Mouse (Mus musculus) heart, embryonic 15.5 days (tissue): ENCODE measurements around the gene Slc39a11. TPM values are rescaled to one million over a fixed set of nuclear protein-coding genes. Genes with fewer than 3 reads are reported as not detected.

Source experiments
- ATAC-seq: fragments of 200-750 bp; cut with Nextera tagmentation; replicated peaks from 2 replicates; pipeline ENCODE4 v1.8.0; 2017; ENCODE audit warnings: low read depth, moderate TSS enrichment; ENCODE audit not compliant: insufficient number of reproducible peaks, insufficient read depth, low FRiP score
- H3K27ac ChIP-seq: fragments of 300-500 bp; sonication (generic); 2 replicates; pipeline ENCODE4 v1.5.1; 2015; ENCODE audit warnings: mild to moderate bottlenecking, inconsistent platforms
- H3K27me3 ChIP-seq: fragments of 300-500 bp; sonication (generic); 2 replicates; pipeline ENCODE4 v1.6.1; 2015; ENCODE audit warnings: inconsistent platforms
- H3K36me3 ChIP-seq: fragments of 300-500 bp; sonication (generic); 2 replicates; pipeline ENCODE4 v1.6.1; 2015; ENCODE audit warnings: mild to moderate bottlenecking, inconsistent platforms
- H3K4me1 ChIP-seq: fragments of 300-500 bp; sonication (generic); replicated peaks from 2 replicates; pipeline ENCODE4 v1.6.1; 2015; ENCODE audit warnings: inconsistent platforms
- H3K4me2 ChIP-seq: fragments of 300-500 bp; sonication (generic); 2 replicates; pipeline ENCODE4 v1.6.1; 2015; ENCODE audit warnings: inconsistent platforms, mild to moderate bottlenecking, moderate library complexity
- H3K4me3 ChIP-seq: fragments of 300-500 bp; sonication (generic); 2 replicates; pipeline ENCODE4 v1.5.1; 2015; ENCODE audit warnings: mild to moderate bottlenecking, inconsistent platforms
- H3K9ac ChIP-seq: fragments of 300-500 bp; sonication (generic); 2 replicates; pipeline ENCODE4 v1.6.1; 2015; ENCODE audit warnings: mild to moderate bottlenecking, inconsistent platforms
- H3K9me3 ChIP-seq: fragments of 300-500 bp; sonication (generic); replicated peaks from 2 replicates; pipeline ENCODE4 v1.6.1; 2016; ENCODE audit warnings: inconsistent platforms
- WGBS: fragments of 180-500 bp; shearing (Covaris S2); methylation state at CpG from one replicate; pipeline ENCODE4 v1.1.7; 2015; ENCODE audit warnings: mixed read lengths; 5-methylcytosine and 5-hydroxymethylcytosine counted together
- polyA plus RNA-seq: library from polyadenylated mRNA; unstranded; fragments of >200 nt; fragmentation: Nextera tagmentation; extraction: Ambion mirVana; gene quantifications from 2 replicates; pipeline ENCODE4 v1.2.1, GENCODE M21; 2015

The Slc39a11 gene
- polyA plus RNA-seq, 1 experiment from 2014 or later: 13.4 TPM

- peak overlapping the region; percentile 64 for H3K27ac ChIP-seq
- H3K9ac ChIP-seq: no peak overlapping the region
- no peaks in the 10 kb centered on the region for H3K4me1 ChIP-seq
- H3K27me3 ChIP-seq: no peaks in the 10 kb centered on the region
- 65% methylated on average over 17 of the region's 17 CpGs for WGBS
- H3K36me3 ChIP-seq: no peaks in the 10 kb centered on the region
- H3K4me2 ChIP-seq: no peak overlapping the region
- ATAC-seq: no peak
- no peaks in the 10 kb centered on the region for H3K9me3 ChIP-seq
- no peak overlapping the region for H3K4me3 ChIP-seq
Observed at GRCm38 (mm10) chr11:113291781-113292714, 357.8 kb downstream of the Slc39a11 start.

DNA sequence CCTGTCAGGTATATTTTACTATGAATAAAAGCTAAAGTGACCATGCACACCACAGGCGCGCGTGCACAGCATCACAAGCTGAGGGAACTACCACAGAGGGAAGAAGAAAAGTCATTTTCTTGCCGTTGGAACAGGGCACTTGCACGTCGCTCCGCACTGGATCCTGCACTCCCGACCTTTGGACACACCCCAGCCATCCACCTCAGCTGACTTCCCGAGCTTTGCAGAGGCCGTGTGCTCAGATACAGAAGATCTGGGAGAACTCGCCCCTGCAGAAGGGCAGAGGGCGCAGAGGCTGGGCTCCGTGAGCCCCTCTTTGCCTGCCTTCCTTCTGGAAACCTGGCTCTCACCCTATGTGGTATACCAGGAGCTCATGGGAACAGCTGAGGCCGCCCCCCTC lies 359.0 kb downstream of the Slc39a11 start:
- H3K9ac ChIP-seq: no peak overlapping the region
- H3K27ac ChIP-seq: no peak overlapping the region
- no peak overlapping the region for H3K4me3 ChIP-seq
- 78% methylated on average over 14 of the region's 14 CpGs for WGBS
- no peaks in the 10 kb centered on the region for H3K9me3 ChIP-seq
- H3K36me3 ChIP-seq: no peaks in the 10 kb centered on the region
- no peaks in the 10 kb centered on the region for H3K4me1 ChIP-seq
- no peak overlapping the region for H3K4me2 ChIP-seq
- no peak for ATAC-seq
- no peaks in the 10 kb centered on the region for H3K27me3 ChIP-seq

- WGBS: 78% methylated on average over 27 of the region's 27 CpGs
Observed at GRCm38 (mm10) chr11:113284951-113285741, 364.7 kb downstream of the Slc39a11 start.

DNA sequence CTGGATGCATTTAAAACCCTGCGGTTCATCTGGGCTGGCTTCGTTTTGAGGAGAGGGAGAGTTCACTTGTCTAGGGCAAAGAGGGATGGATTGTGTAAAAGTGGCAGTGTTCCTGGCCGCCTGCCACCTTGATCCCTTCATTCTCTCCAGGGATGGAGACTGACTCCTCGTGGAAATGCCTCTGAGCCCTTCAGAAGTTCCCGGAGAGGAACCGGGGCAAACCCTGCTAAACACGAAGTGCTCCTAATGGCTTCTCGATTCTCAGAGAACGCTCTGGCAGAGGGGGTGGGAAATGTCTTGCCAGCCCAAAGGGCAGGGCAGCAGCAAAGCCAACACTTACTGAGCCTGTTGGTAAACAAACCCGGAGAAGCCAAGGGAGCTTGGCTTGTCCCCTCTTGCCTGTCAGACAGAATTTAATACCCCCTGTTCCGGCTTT lies 366.5 kb downstream of the Slc39a11 start:
- no peak for ATAC-seq
- no peaks in the 10 kb centered on the region for H3K9me3 ChIP-seq
- WGBS: 29% methylated on average over 11 of the region's 11 CpGs
- no peak overlapping the region for H3K9ac ChIP-seq
- H3K4me2 ChIP-seq: no peak overlapping the region
- H3K4me1 ChIP-seq: peaks cover 7% of the 10 kb centered on the region; the same call in 1 of the 2 replicates
- H3K36me3 ChIP-seq: no peaks in the 10 kb centered on the region
- H3K27ac ChIP-seq: no peak overlapping the region
- no peak overlapping the region for H3K4me3 ChIP-seq
- no peaks in the 10 kb centered on the region for H3K27me3 ChIP-seq

More at GRCm38 (mm10) chr11:113284951-113285741, 364.7 kb downstream of the Slc39a11 start:
- peaks cover 7% of the 10 kb centered on the region; the same call in 1 of the 2 replicates for H3K4me1 ChIP-seq
- H3K27me3 ChIP-seq: no peaks in the 10 kb centered on the region
- H3K27ac ChIP-seq: no peak overlapping the region
- no peaks in the 10 kb centered on the region for H3K9me3 ChIP-seq
- no peak overlapping the region for H3K4me3 ChIP-seq
- ATAC-seq: no peak
- H3K9ac ChIP-seq: no peak overlapping the region
- no peaks in the 10 kb centered on the region for H3K36me3 ChIP-seq
- H3K4me2 ChIP-seq: no peak overlapping the region

GRCm38 (mm10) chr11:113278238-113278637 lies 371.6 kb downstream of the Slc39a11 start:
- no peak for ATAC-seq
- Histone ChIP-seq H3K4me3 (no peak overlapping the region), H3K27ac (no peak overlapping the region), H3K4me2 (no peak overlapping the region), H3K9me3 (no peaks in the 10 kb centered on the region), H3K36me3 (no peaks in the 10 kb centered on the region), H3K27me3 (no peaks in the 10 kb centered on the region), H3K9ac (no peak overlapping the region), H3K4me1 (0 out of 2 replicates have a peak, but pooled peaks cover under 1% of the 10 kb centered on the region)
- 86% methylated on average over 6 of the region's 6 CpGs for WGBS

DNA sequence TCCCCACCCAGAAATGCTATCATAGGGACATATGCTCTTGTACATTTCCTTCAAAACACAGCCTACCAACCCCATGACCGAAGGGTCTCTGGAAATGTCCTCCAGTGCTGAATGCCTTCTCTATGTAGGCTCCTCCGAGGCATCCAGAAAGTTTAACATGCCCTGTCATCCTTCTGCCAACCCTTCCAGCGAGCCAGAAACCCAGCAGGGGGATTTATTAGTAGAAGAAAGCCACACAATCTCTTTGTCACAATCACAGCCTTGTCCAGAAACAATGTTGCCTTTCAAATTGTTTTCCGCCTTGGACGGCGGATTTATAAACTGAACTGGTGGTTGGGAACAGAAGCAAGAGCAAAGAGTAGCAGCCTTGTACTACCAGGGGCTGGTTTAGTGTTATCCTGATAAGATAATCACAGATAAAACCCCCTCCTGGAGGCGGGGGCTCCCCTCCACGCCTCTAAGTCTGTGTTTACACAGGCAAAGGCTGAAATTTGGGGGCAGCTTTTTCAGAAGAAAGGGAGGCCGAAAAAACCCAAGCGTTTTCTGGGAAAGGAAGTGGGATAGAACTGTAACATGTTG lies 372.8 kb downstream of the Slc39a11 start:
- Histone ChIP-seq H3K36me3 (no peaks in the 10 kb centered on the region), H3K27me3 (no peaks in the 10 kb centered on the region), H3K4me1 (no peaks in the 10 kb centered on the region), H3K9me3 (no peaks in the 10 kb centered on the region), H3K4me3 (no peak overlapping the region), H3K27ac (no peak overlapping the region), H3K4me2 (no peak overlapping the region), H3K9ac (no peak overlapping the region)
- no peak for ATAC-seq
- 55% methylated on average over 10 of the region's 10 CpGs for WGBS

DNA sequence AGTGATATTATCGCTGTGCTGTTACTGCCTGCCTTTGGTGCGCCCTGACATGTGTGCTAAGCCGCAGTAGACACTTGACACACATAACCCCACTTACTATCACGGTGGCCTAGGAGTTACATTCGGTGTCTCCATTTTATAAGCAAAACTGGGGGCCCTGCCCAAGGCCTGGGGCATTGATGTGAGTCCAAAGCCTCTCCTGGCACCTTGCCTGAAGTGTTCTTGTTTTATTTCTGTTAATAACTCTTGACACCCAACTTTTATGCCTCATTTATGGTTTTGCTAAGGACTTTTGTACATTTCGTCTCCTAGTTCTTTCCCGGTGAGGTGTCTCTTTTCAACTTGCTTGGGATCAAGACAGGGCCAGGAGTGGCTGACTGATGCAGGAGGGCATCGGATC lies 373.4 kb downstream of the Slc39a11 start:
- Histone ChIP-seq H3K27me3 (no peaks in the 10 kb centered on the region), H3K36me3 (no peaks in the 10 kb centered on the region), H3K9ac (no peak overlapping the region), H3K27ac (no peak overlapping the region), H3K4me1 (no peaks in the 10 kb centered on the region), H3K9me3 (no peaks in the 10 kb centered on the region), H3K4me3 (no peak overlapping the region), H3K4me2 (no peak overlapping the region)
- WGBS: 89% methylated on average over 8 of the region's 8 CpGs
- ATAC-seq: no peak

- WGBS: 79% methylated on average over 8 of the region's 8 CpGs
- no peaks in the 10 kb centered on the region for H3K27me3 ChIP-seq
Observed at GRCm38 (mm10) chr11:113274037-113274436, 375.8 kb downstream of the Slc39a11 start.

DNA sequence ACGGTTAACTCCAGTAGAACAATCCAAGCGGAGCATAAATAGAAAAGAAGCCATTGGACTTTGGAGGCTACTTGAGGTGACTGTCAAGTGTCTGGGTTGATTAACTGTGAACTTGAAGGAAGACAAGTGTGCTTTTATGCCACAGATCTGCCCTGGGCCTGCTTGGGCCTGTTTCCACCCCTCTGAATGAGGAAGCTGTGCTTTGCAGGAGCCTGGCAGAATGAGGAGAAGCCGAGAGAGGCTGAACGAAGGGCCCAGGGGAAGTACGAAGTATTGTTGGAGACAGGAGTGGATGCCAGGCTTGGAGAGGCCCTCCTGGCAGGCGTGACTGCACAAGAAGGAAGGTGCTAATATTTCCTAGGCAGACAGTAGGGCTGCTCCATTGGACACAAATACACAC lies 378.0 kb downstream of the Slc39a11 start:
- WGBS: 76% methylated on average over 6 of the region's 6 CpGs
- H3K27me3 ChIP-seq: no peaks in the 10 kb centered on the region
- H3K36me3 ChIP-seq: no peaks in the 10 kb centered on the region
- H3K4me1 ChIP-seq: no peaks in the 10 kb centered on the region
- no peak for ATAC-seq
- H3K27ac ChIP-seq: no peak overlapping the region
- no peaks in the 10 kb centered on the region for H3K9me3 ChIP-seq
- H3K4me2 ChIP-seq: no peak overlapping the region
- H3K4me3 ChIP-seq: no peak overlapping the region
- H3K9ac ChIP-seq: no peak overlapping the region

More at GRCm38 (mm10) chr11:113274037-113274436, 375.8 kb downstream of the Slc39a11 start:
- Histone ChIP-seq H3K4me1 (no peaks in the 10 kb centered on the region), H3K4me3 (no peak overlapping the region), H3K4me2 (no peak overlapping the region), H3K27ac (no peak overlapping the region), H3K9me3 (no peaks in the 10 kb centered on the region), H3K36me3 (no peaks in the 10 kb centered on the region), H3K9ac (no peak overlapping the region)
- ATAC-seq: no peak

GRCm38 (mm10) chr11:113268831-113269319 lies 381.0 kb downstream of the Slc39a11 start:
- Histone ChIP-seq H3K9me3 (no peaks in the 10 kb centered on the region), H3K27ac (no peak overlapping the region), H3K36me3 (no peaks in the 10 kb centered on the region), H3K27me3 (no peaks in the 10 kb centered on the region), H3K9ac (no peak overlapping the region), H3K4me1 (no peaks in the 10 kb centered on the region), H3K4me3 (no peak overlapping the region), H3K4me2 (no peak overlapping the region)
- ATAC-seq: no peak
- 89% methylated on average over 8 of the region's 8 CpGs for WGBS
